Mouse (Mus musculus) effector memory CD4-positive, alpha-beta T cell, adult 5 months (primary cell): ENCODE data around the gene Smad5. TPM values are rescaled to one million over a fixed set of nuclear protein-coding genes. Genes with fewer than 3 reads are reported as not detected.

ENCODE experiments used
- polyA plus RNA-seq: library from polyadenylated mRNA; unstranded; fragments of 100-300 nt; shearing (Covaris generic); gene quantifications from one replicate; pipeline ENCODE4 v1.2.1, GENCODE M21; 2017

Gene Smad5
- polyA plus RNA-seq: 33.3 TPM

GRCm38 (mm10) chr13:56702469-56703221 is at the start of gene Smad5:
Smad5 (plus strand) TSS chr13:56703010.

DNA sequence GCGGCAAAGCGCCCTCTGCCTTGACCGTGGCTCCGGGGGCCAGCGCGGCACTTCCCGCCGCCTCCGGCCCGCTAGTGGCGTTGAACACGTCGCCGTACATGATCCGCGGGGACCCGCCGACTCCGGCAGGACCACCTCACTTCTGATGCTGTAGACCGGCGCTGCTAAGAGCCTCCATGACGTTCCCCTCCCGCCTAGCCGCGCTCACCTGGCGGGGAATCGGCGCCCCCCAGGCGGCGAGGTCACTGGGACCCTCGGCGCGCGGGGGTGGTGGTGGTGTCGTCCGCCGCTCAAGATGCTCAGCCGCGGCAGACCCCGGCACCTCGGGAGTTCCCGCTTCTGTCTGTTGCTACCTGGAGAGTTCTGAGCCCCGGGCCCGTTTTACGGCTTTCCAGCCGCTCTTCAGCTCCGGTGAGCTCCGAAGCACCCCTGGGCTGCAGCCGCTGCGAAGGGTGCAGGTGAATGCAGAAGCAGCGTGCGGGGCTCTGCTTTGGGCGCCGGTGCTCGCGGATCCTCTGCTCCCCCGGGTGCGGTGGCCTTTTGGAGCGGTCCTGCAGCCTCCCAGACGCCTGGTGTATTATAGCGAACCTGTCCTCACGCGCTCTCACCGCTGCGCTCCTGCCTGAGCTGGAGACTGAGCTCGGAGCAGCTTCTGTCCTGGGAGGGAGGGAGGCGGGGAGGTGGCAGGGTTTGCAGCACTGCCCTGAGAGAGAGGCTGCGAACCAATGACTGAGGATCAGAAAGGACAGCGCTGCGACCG is 50.6 kb downstream of the Smad5 start, which contains the start of gene Gm45623:
Gm45623 (minus strand) TSS at position 636 of the 760 bp plus-strand sequence.

Other genes with a start within 250 kb of the Smad5 start
- not detected for gene Il9, start 220.8 kb upstream of the Smad5 start, polyA plus RNA-seq
- gene Fbxl21, start 180.5 kb upstream of the Smad5 start, polyA plus RNA-seq: 1.6 TPM
- gene Lect2, start 154.5 kb upstream of the Smad5 start, polyA plus RNA-seq: not detected
- not detected for gene Tgfbi, start 93.5 kb upstream of the Smad5 start, polyA plus RNA-seq
- gene Gm45623, start 50.8 kb downstream of the Smad5 start, polyA plus RNA-seq: not detected
- gene Trpc7, start 193.0 kb downstream of the Smad5 start, polyA plus RNA-seq: not detected